Comparison of ENCODE assay signal across 26 mouse cellular contexts in genomic region chr7:124358068-124358467, GRCm38 (mm10).
A peak's percentile ranks its signal among the peaks of the same experiment; 100 is the strongest.
DNase-seq lines count a peak whose midpoint lies in the region; ATAC-seq and TF ChIP-seq lines count a peak whose summit lies in the region.
"Had no signal": no experiment of that assay in that cellular context is flagged by ENCODE, and none has a peak within 500 bp of the region (broad histone marks: within the 10 kb centered on the region; RNA-seq: fewer than 3 reads in every experiment).

No protein-coding gene starts in this region.

- H3K27me3 ChIP-seq in forebrain, embryonic 16.5 days (replicated peaks; ENCODE audit: control insufficient read depth, insufficient read depth, low read length): no peaks in the 10 kb centered on the region
- H3K27me3 ChIP-seq in forebrain, embryonic 10.5 days (ENCODE audit: poor library complexity, severe bottlenecking): no peaks in the 10 kb centered on the region
- H3K27me3 ChIP-seq in lung, embryonic 14.5 days (ENCODE audit: insufficient read depth, low read length): no peaks in the 10 kb centered on the region
- H3K27me3 ChIP-seq: heart, embryonic 13.5 days; hindbrain, embryonic 13.5 days; kidney, embryonic 15.5 days; midbrain, embryonic 12.5 days had no signal

- whole genome bisulfite sequencing in forebrain, embryonic 16.5 days: 53% methylated on average over 3 of the region's 3 CpGs
- 93% methylated on average over 3 of the region's 3 CpGs for WGBS in forebrain, embryonic 10.5 days
- 11% methylated on average over 3 of the region's 3 CpGs for WGBS in lung, embryonic 14.5 days
- WGBS in lung, adult 2 months: 24% methylated on average over 3 of the region's 3 CpGs

- no peak overlapping the region for H3K4me2 ChIP-seq in forebrain, embryonic 16.5 days (ENCODE audit: low read length)
- no peak overlapping the region for H3K4me2 ChIP-seq in lung, embryonic 14.5 days
- H3K4me2 ChIP-seq: heart, embryonic 13.5 days; hindbrain, embryonic 13.5 days; kidney, embryonic 15.5 days; limb, embryonic 15.5 days; midbrain, embryonic 12.5 days had no signal

- no peak overlapping the region for H3K27ac ChIP-seq in forebrain, embryonic 16.5 days (ENCODE audit: low read length)
- H3K27ac ChIP-seq in forebrain, embryonic 10.5 days: no peak overlapping the region
- H3K27ac ChIP-seq in lung, embryonic 14.5 days (ENCODE audit: low read depth): no peak overlapping the region
- H3K27ac ChIP-seq: heart, embryonic 13.5 days; hindbrain, embryonic 13.5 days; kidney, embryonic 15.5 days; left cerebral cortex, adult 2 months; limb, embryonic 15.5 days; liver, embryonic 14.5 days; midbrain, embryonic 12.5 days had no signal

- TF ChIP-seq POLR2A in lung, adult 2 months (IDR thresholded peaks at IDR 0.05; ENCODE audit: borderline replicate concordance, extremely low read depth, low read depth, low read length): no peak
- no peak for TF ChIP-seq POLR2A in brain, embryonic 14.5 days (IDR thresholded peaks at IDR 0.05; ENCODE audit: borderline replicate concordance, extremely low read depth, insufficient read depth, insufficient read length, poor library complexity, severe bottlenecking)

- no peak overlapping the region for H3K4me3 ChIP-seq in forebrain, embryonic 16.5 days (replicated peaks; ENCODE audit: low read length)
- no peak overlapping the region for H3K4me3 ChIP-seq in forebrain, embryonic 10.5 days
- no peak overlapping the region for H3K4me3 ChIP-seq in lung, embryonic 14.5 days (ENCODE audit: low read depth, low read length)
- no peak overlapping the region for H3K4me3 ChIP-seq in lung, adult 2 months (replicated peaks; ENCODE audit: extremely low read depth, low read depth, low read length)
- H3K4me3 ChIP-seq: heart, embryonic 13.5 days; hindbrain, embryonic 13.5 days; kidney, embryonic 15.5 days; left cerebral cortex, adult 2 months; limb, embryonic 15.5 days; midbrain, embryonic 12.5 days had no signal

- intact Hi-C loops in heart, postnatal 36 days (cut with DNase I): no loop called here

- peak; percentile 74 for ATAC-seq in forebrain, embryonic 16.5 days
- peak; percentile 85; the same call in 1 of the 2 replicates for ATAC-seq in lung, embryonic 14.5 days (ENCODE audit: insufficient read depth)
- no peak for ATAC-seq in CD4-positive, CD25-positive, alpha-beta regulatory T cell, adult 4 months

- no peak overlapping the region for H3K9ac ChIP-seq in forebrain, embryonic 16.5 days (replicated peaks; ENCODE audit: low read depth, low read length)
- no peak overlapping the region for H3K9ac ChIP-seq in lung, embryonic 14.5 days
- H3K9ac ChIP-seq: heart, embryonic 13.5 days; hindbrain, embryonic 13.5 days; kidney, embryonic 15.5 days; limb, embryonic 15.5 days; liver, embryonic 14.5 days; midbrain, embryonic 12.5 days had no signal

- no peaks in the 10 kb centered on the region for H3K9me3 ChIP-seq in forebrain, embryonic 16.5 days (ENCODE audit: control insufficient read depth, low read length)
- no peaks in the 10 kb centered on the region for H3K9me3 ChIP-seq in forebrain, embryonic 10.5 days
- H3K9me3 ChIP-seq in lung, embryonic 14.5 days (ENCODE audit: low read depth, low read length): no peaks in the 10 kb centered on the region
- H3K9me3 ChIP-seq: heart, embryonic 13.5 days; hindbrain, embryonic 13.5 days; kidney, embryonic 15.5 days; limb, embryonic 15.5 days; midbrain, embryonic 12.5 days had no signal

- peaks cover 6% of the 10 kb centered on the region; the same call in 1 of the 2 replicates for H3K4me1 ChIP-seq in forebrain, embryonic 16.5 days (replicated peaks; ENCODE audit: control insufficient read depth, insufficient read depth, low read length)
- H3K4me1 ChIP-seq in forebrain, embryonic 10.5 days: peaks cover 11% of the 10 kb centered on the region
- 0 out of 2 replicates have a peak, but pooled peaks cover 4% of the 10 kb centered on the region for H3K4me1 ChIP-seq in lung, embryonic 14.5 days (ENCODE audit: insufficient read depth)
- H3K4me1 ChIP-seq in lung, adult 2 months (ENCODE audit: control insufficient read depth, insufficient read depth, low read length): no peaks in the 10 kb centered on the region
- H3K4me1 ChIP-seq: hindbrain, embryonic 13.5 days; kidney, embryonic 15.5 days; limb, embryonic 15.5 days had no signal

- no peak for TF ChIP-seq CTCF in lung, embryonic 14.5 days (IDR thresholded peaks at IDR 0.05; ENCODE audit: low read depth)
- no peak for TF ChIP-seq CTCF in lung, adult 2 months (IDR thresholded peaks at IDR 0.05; ENCODE audit: insufficient read depth, low read length)
- TF ChIP-seq CTCF in brain, embryonic 14.5 days (IDR thresholded peaks at IDR 0.05; ENCODE audit: borderline replicate concordance, extremely low read depth, insufficient read depth, insufficient read length): no peak

- H3K36me3 ChIP-seq in forebrain, embryonic 16.5 days (ENCODE audit: control insufficient read depth, insufficient read depth): no peaks in the 10 kb centered on the region
- no peaks in the 10 kb centered on the region for H3K36me3 ChIP-seq in forebrain, embryonic 10.5 days (replicated peaks)
- H3K36me3 ChIP-seq in lung, embryonic 14.5 days (ENCODE audit: insufficient read depth): no peaks in the 10 kb centered on the region
- H3K36me3 ChIP-seq: heart, embryonic 13.5 days; hindbrain, embryonic 13.5 days; kidney, embryonic 15.5 days; limb, embryonic 15.5 days; midbrain, embryonic 12.5 days had no signal

- DNase-seq in forebrain, embryonic 10.5 days (ENCODE audit: extremely low spot score, low spot score): no peak
- peak; percentile 72 for DNase-seq in lung, embryonic 14.5 days
- no peak for DNase-seq in lung, adult 2 months
- peak; percentile 78 for DNase-seq in brain, embryonic 14.5 days (ENCODE audit: low read depth)
- DNase-seq in layer of hippocampus, adult 9-11 months: peak; percentile 60
- DNase-seq in heart, postnatal 36 days: no peak
- DNase-seq: adrenal gland, postnatal 25 days; cerebellum, adult 11-12 months; cerebellum, postnatal 10 days; gastrocnemius, postnatal 10 days; heart, postnatal 14 days; kidney, adult 11 months; kidney, postnatal 36 days; left cerebral cortex, postnatal 4 days; right cerebral cortex, postnatal 25 days; thymus, adult 18-20 months; thymus, postnatal 36 days had no signal

Comparison
In these comparisons a context has a peak if more than half of its experiments do, and no peak if none do; other contexts are left out.
1. DNase-seq: peak in lung, embryonic 14.5 days (single experiment), brain, embryonic 14.5 days (single experiment) and layer of hippocampus, adult 9-11 months (single experiment); none in forebrain, embryonic 10.5 days (single experiment), lung, adult 2 months (single experiment) and heart, postnatal 36 days (0 of 2).